Mouse (Mus musculus) kidney, postnatal 0 days (tissue): Measurements from ENCODE around the gene 4931428L18Rik. TPM values are rescaled to one million over a fixed set of nuclear protein-coding genes. Genes with fewer than 3 reads are reported as not detected.

Experiments used
- ATAC-seq: fragments of 200-750 bp; cut with Nextera tagmentation; replicated peaks from 2 replicates; pipeline ENCODE4 v1.8.0; 2017; ENCODE audit warnings: low read depth, moderate number of reproducible peaks, moderate TSS enrichment, moderate library complexity; ENCODE audit not compliant: low FRiP score
- DNase-seq: peaks from one replicate; pipeline ENCODE4 v3.0.0-alpha.2; 2016; ENCODE audit warnings: low spot score
- H3K27ac ChIP-seq: fragments of 300-500 bp; sonication (generic); 2 replicates; pipeline ENCODE4 v1.5.1; 2014; ENCODE audit warnings: mild to moderate bottlenecking
- H3K27me3 ChIP-seq: fragments of 300-500 bp; sonication (generic); 2 replicates; pipeline ENCODE4 v1.6.1; 2014; ENCODE audit warnings: low read length, mixed read lengths; ENCODE audit not compliant: insufficient read depth
- H3K36me3 ChIP-seq: fragments of 300-500 bp; sonication (generic); 2 replicates; pipeline ENCODE4 v1.6.1; 2014; ENCODE audit warnings: low read length, mixed read lengths; ENCODE audit not compliant: insufficient read depth
- H3K4me1 ChIP-seq: fragments of 300-500 bp; sonication (generic); replicated peaks from 2 replicates; pipeline ENCODE4 v1.6.1; 2014; ENCODE audit warnings: antibody characterized with exemption, low read length, mixed read lengths; ENCODE audit not compliant: insufficient read depth
- H3K4me2 ChIP-seq: fragments of 300-500 bp; sonication (generic); 2 replicates; pipeline ENCODE4 v1.6.1; 2014; ENCODE audit warnings: mild to moderate bottlenecking, low read length, moderate library complexity, mixed read lengths
- H3K4me3 ChIP-seq: fragments of 300-500 bp; sonication (generic); replicated peaks from 2 replicates; pipeline ENCODE4 v1.5.1; 2014; ENCODE audit warnings: low read depth, low read length
- H3K9ac ChIP-seq: fragments of 300-500 bp; sonication (generic); 2 replicates; pipeline ENCODE4 v1.6.1; 2014; ENCODE audit warnings: low read depth, low read length
- H3K9me3 ChIP-seq: fragments of 300-500 bp; sonication (generic); replicated peaks from 2 replicates; pipeline ENCODE4 v1.6.1; 2016; ENCODE audit warnings: low read length, inconsistent platforms, mixed read lengths
- CTCF ChIP-seq: IDR thresholded peaks from 2 replicates; pipeline ENCODE4 v1.5.1; 2016; ENCODE audit warnings: antibody characterized with exemption, low read depth, mild to moderate bottlenecking, moderate library complexity
- WGBS: fragments of 180-500 bp; shearing (Covaris S2); extraction: QIAGEN DNeasy Blood & Tissue Kit; methylation state at CpG from one replicate; pipeline ENCODE4 v1.1.7; 2014; 5-methylcytosine and 5-hydroxymethylcytosine counted together
- polyA plus RNA-seq: library from polyadenylated mRNA; unstranded; fragments of >200 nt; fragmentation: Nextera tagmentation; extraction: Ambion mirVana; gene quantifications from 2 replicates; pipeline ENCODE4 v1.2.1, GENCODE M21; 2015

4931428L18Rik gene
- polyA plus RNA-seq, 1 experiment from 2014 or later, result not detected

DNA sequence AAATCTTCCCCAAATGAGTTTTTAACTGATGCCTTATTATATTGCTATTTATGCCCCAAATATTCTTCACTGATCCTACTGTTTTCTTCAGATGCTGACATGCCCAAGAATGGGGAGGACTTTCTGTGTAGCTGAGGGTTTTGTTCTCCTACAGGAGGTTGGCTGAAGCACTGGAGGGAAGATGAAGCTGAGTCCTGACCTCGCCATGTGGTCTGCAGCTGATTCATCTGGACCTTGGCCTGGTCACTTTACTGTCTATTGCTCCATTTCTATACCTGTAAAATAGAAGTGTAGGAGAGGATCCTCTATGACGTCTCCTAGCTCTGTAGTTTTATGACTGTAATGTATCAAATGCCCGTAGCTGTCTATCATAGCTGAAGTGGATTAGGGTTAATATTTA is 179.3 kb downstream of the 4931428L18Rik start:
- Histone ChIP-seq H3K9me3 (no peaks in the 10 kb centered on the region), H3K9ac (no peak overlapping the region), H3K27me3 (no peaks in the 10 kb centered on the region), H3K4me1 (no peaks in the 10 kb centered on the region), H3K4me3 (no peak overlapping the region), H3K36me3 (no peaks in the 10 kb centered on the region), H3K27ac (no peak overlapping the region), H3K4me2 (no peak overlapping the region)
- WGBS, result 74% methylated on average over 3 of the region's 3 CpGs
- TF ChIP-seq CTCF, result no peak
- DNase-seq (no peak), ATAC-seq (no peak)

DNA sequence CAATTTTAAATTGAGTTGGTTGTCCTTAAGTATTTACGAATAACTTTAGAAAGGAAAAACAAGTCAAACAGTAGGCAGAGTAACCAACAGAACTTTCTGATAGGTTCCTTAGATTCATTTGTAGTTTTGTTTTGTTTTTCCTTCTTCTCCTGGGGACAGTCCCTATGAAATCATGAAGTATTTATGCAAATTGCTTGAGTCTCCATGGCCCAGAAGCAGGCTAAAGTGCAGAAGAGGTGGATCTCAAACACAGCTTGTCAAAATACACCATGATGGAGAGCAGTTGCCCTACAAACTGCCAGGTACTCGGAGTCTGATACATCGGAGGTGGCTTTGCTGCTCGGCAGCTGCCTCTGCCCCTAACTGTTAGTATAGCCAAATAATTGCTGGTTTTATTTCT is 179.7 kb downstream of the 4931428L18Rik start:
- Histone ChIP-seq H3K27ac (no peak overlapping the region), H3K36me3 (no peaks in the 10 kb centered on the region), H3K27me3 (no peaks in the 10 kb centered on the region), H3K9ac (no peak overlapping the region), H3K9me3 (no peaks in the 10 kb centered on the region), H3K4me3 (no peak overlapping the region), H3K4me2 (no peak overlapping the region), H3K4me1 (no peaks in the 10 kb centered on the region)
- TF ChIP-seq CTCF, result no peak
- 87% methylated on average over 4 of the region's 4 CpGs for WGBS
- no peak for ATAC-seq
- DNase-seq, result no peak

DNA sequence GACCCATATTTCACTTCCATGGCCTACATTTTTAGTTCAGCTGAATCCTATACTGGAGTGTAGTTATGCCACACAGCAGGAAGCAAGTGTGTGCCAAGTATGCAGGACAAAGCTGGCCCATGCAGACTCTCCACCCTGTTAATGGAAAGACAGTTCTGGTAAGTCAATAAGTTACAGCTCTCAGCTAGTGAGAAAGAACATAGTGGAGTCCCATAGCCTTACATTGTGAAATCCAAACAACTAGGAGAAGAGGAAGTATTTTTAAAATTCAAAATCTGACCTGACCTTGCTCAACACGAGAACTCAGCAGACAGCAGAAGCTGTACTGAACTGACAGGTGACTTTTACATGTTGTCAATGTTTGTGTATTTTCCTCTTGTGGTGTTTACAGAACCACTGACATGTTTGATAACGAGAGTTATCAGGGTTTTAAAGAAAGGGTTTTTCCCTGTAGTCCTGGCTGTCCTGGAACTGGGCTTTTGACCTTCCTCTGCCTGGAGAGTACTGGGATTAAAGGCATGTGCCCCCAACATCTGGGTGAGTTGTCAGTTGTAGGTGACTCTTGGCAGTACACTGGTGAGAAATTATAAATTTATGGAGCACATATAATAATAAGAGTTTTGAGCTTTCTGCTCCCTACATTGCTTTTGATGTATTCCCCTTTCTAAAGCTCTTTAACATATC is 188.5 kb downstream of the 4931428L18Rik start:
- DNase-seq, result peak; percentile 16
- Histone ChIP-seq H3K4me2 (no peak overlapping the region), H3K27ac (peak overlapping the region; percentile 57; the same call in 1 of the 2 replicates), H3K27me3 (no peaks in the 10 kb centered on the region), H3K4me3 (no peak overlapping the region), H3K9me3 (no peaks in the 10 kb centered on the region; the same call in 1 of the 2 replicates), H3K4me1 (no peaks in the 10 kb centered on the region), H3K9ac (no peak overlapping the region), H3K36me3 (no peaks in the 10 kb centered on the region)
- WGBS, result 46% methylated on average over 2 of the region's 2 CpGs
- TF ChIP-seq CTCF, result no peak
- peak; percentile 90 for ATAC-seq

GRCm38 (mm10) chr1:31032351-31032750 is 190.1 kb downstream of the 4931428L18Rik start:
- Histone ChIP-seq H3K4me3 (no peak overlapping the region), H3K4me2 (no peak overlapping the region), H3K4me1 (no peaks in the 10 kb centered on the region), H3K27ac (no peak overlapping the region), H3K9ac (no peak overlapping the region), H3K27me3 (no peaks in the 10 kb centered on the region), H3K9me3 (no peaks in the 10 kb centered on the region; the same call in 1 of the 2 replicates), H3K36me3 (no peaks in the 10 kb centered on the region)
- 84% methylated on average over 2 of the region's 2 CpGs for WGBS
- ATAC-seq (no peak), DNase-seq (no peak)
- no peak for TF ChIP-seq CTCF

DNA sequence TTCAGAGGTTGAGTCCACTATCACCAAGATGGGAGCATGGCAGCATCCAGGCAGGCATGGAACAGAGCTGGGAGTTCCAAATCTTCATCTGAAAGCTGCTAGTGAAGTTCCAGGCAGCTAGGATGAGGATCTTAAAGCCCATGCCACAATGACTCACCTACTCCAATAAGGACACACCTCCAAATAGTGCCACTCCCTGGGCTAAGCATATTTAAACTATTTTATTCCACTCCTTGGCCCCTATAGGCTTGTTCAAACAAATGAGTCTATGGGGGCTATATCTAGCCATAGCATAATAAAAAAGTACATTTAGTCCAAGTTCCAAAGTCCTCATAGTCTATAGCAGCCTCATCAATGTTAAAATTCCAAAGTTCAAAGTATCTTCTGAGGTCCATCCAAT is 199.3 kb downstream of the 4931428L18Rik start:
- Histone ChIP-seq H3K4me2 (no peak overlapping the region), H3K27me3 (no peaks in the 10 kb centered on the region), H3K9me3 (no peaks in the 10 kb centered on the region), H3K4me1 (no peaks in the 10 kb centered on the region), H3K27ac (no peak overlapping the region), H3K4me3 (no peak overlapping the region), H3K36me3 (no peaks in the 10 kb centered on the region), H3K9ac (no peak overlapping the region)
- DNase-seq, result no peak
- TF ChIP-seq CTCF, result no peak
- ATAC-seq, result no peak

GRCm38 (mm10) chr1:31019283-31019682 is 203.2 kb downstream of the 4931428L18Rik start:
- H3K9ac ChIP-seq, result no peak overlapping the region
- DNase-seq (no peak), ATAC-seq (no peak)
- H3K36me3 ChIP-seq, result no peaks in the 10 kb centered on the region
- WGBS, result 66% methylated on average over 6 of the region's 6 CpGs
- no peaks in the 10 kb centered on the region for H3K27me3 ChIP-seq
- H3K27ac ChIP-seq, result no peak overlapping the region
- TF ChIP-seq CTCF, result no peak
- no peak overlapping the region for H3K4me3 ChIP-seq
- no peaks in the 10 kb centered on the region for H3K4me1 ChIP-seq
- no peak overlapping the region for H3K4me2 ChIP-seq
- no peaks in the 10 kb centered on the region for H3K9me3 ChIP-seq

- no peaks in the 10 kb centered on the region for H3K27me3 ChIP-seq
- DNase-seq, result no peak
- H3K4me3 ChIP-seq, result no peak overlapping the region
- H3K9ac ChIP-seq, result no peak overlapping the region
- TF ChIP-seq CTCF, result no peak
- H3K4me1 ChIP-seq, result no peaks in the 10 kb centered on the region
- no peak overlapping the region for H3K4me2 ChIP-seq
- no peaks in the 10 kb centered on the region for H3K36me3 ChIP-seq
- no peak overlapping the region for H3K27ac ChIP-seq
- no peaks in the 10 kb centered on the region for H3K9me3 ChIP-seq
- 0 out of 2 replicates have a peak, but pooled peaks have one; percentile 43 for ATAC-seq
- 57% methylated on average over 5 of the region's 5 CpGs for WGBS
Measured at GRCm38 (mm10) chr1:31017377-31017776, 205.1 kb downstream of the 4931428L18Rik start.
